Mouse (Mus musculus): ENCODE results near the gene Muc13.

The Muc13 gene

GRCm38 (mm10) chr16:33824603-33825002 is 30.8 kb downstream of the Muc13 start:
- no peak for DNase-seq (ENCODE audit: low read depth, low spot score)

- no peak for DNase-seq (ENCODE audit: low read depth, low spot score)
Observed at GRCm38 (mm10) chr16:33828496-33828895, 34.7 kb downstream of the Muc13 start.

DNA sequence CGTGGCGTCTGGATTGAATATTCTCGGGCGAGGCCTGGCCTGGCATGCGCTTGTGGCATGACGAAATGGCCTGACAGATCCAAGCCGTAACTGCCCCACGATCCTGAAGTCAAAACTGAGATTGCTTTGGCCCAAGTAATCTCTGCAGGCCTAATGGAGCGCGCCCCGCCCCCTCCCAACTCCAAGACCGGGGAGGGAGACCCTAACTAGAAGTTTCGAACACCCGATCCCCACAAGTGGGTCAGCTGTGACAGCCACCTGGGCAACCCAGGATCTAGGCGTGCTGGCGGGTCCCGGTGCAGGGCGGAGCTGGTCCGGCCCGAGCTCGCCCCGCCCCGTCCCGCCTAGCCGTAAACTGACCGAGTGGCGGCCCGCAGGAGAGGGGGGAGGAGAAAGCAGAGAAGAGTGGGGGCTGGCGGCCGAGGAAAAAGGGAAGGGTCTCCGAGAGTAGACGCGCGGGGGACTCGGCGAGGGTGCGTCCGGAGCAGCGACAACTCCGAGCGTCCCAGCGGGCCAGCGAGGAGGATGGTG is 35.5 kb downstream of the Muc13 start, which contains the start of gene Itgb5:
Itgb5 (plus strand) TSS at position 365 of the 531 bp plus-strand sequence.
- DNase-seq (ENCODE audit: low read depth, low spot score), result no peak

GRCm38 (mm10) chr16:33829842-33830511 is 36.1 kb downstream of the Muc13 start:
- DNase-seq (ENCODE audit: low read depth, low spot score), result no peak

DNA sequence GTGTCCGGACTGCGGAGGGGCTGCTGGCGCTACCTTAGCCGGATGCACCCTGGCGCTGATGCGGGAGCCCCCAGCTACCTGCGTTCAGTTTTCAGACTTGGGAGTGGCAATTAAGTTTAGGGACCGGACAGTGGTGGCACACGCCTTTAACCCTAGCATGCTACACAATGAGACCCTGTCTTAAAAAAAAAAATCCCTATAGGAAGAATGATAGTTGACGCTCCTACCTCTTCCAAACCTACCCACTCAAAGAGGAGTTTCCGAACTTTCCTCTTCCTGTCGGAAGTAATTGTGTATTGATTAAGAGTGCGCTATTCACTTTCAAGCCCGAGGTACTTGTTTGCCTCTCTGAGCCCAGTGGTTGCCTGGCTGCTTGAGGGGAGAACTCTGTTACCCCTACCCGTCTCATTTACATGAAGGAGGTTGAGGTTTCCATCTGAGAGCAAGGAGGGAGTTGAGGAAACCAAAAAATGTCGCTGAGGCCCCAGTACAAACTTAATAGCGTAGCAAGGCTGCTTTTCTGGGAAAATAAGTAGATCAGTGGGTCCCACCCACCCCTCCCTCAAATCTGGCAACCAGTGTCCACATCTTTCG is 36.8 kb downstream of the Muc13 start:
- no peak for DNase-seq (ENCODE audit: low read depth, low spot score)

- DNase-seq (ENCODE audit: low read depth, low spot score), result no peak
Observed at GRCm38 (mm10) chr16:33832057-33832456, 38.2 kb downstream of the Muc13 start.

GRCm38 (mm10) chr16:33832728-33833428 is 39.0 kb downstream of the Muc13 start:
- no peak for DNase-seq (ENCODE audit: low read depth, low spot score)

- no peak for DNase-seq (ENCODE audit: low read depth, low spot score)
Observed at GRCm38 (mm10) chr16:33833429-33833753, 39.6 kb downstream of the Muc13 start.

GRCm38 (mm10) chr16:33833781-33834482 is 40.1 kb downstream of the Muc13 start:
- no peak for DNase-seq (ENCODE audit: low read depth, low spot score)

DNA sequence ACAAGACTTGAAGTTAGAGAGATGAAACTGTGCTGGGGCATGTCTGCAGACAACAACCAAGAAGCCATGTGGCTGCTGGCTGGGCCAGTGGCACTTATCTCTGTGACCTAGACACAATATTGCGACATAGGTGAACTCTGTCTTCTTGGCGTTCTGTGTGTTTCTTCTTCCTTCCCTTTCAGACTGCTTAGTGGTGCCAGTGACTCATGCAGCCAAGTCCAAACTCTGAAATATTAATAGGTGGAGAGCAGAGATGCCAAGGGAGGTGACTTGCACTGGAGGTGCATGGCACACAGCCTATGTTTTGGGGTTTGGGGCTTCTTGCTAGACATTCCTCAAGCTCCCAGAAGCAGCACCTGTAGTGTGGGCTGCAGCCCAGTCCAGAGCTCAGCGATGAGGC is 42.8 kb downstream of the Muc13 start:
- no peak for DNase-seq (ENCODE audit: low read depth, low spot score)

GRCm38 (mm10) chr16:33837191-33837590 is 43.4 kb downstream of the Muc13 start:
- DNase-seq (ENCODE audit: low read depth, low spot score), result no peak

GRCm38 (mm10) chr16:33840616-33841015 is 46.8 kb downstream of the Muc13 start:
- no peak for DNase-seq (ENCODE audit: low read depth, low spot score)

DNA sequence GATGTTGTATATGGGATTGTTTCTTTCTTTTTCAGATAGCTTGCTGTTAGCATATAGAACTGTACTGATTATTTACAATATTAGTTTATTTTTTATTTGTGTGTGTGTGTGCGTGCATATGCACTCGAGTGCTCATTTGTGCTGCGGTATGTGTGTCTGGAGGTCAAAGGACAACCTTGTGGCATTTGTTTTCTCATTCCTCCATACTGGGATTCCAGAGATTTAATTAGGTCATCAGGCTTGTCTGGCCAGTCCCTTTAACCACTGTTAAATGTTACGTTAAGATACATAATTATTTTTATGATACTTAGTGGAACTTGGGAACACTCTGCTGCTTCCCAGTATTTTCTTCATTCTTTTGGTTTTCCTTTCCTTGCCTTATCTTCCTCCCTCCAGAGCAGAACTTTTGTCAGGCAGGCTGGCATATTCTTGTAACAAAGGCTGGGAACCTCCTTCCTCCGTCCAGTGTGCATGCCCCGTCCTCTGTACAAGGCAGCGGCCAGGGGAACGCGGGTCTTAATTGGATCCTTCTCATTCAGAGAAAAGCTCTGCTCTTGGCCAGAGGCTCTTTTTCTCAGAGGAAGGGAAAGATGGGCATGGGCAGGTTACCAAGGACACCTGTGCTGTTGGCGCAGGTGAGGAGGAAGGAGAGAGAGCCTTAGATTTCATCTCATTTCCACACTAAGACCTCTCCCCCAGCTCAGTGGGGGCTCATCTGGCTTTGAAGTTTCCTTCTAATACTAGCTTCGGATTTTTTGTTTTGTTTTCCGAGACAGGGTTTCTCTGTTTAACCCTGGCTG is 48.4 kb downstream of the Muc13 start:
- no peak for DNase-seq (ENCODE audit: low read depth, low spot score)

GRCm38 (mm10) chr16:33844150-33844611 is 50.3 kb downstream of the Muc13 start:
- DNase-seq (ENCODE audit: low read depth, low spot score), result no peak

DNA sequence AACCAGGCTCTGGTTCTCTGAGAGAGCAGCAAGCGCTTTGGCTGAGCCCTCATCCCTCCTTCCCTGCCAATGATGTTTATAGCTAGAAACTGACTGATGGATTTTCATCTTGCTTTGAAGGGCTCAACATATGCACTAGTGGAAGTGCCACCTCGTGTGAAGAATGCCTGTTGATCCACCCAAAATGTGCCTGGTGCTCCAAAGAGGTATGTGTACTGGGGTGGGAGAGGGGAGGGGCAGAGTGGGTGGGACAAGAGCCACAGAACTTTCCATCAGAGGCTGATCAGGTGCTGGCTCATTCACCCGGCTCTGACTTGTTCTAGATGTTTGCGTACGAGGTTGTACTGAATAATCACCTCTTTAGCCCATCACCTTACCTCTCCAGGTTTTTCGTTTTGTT is 51.0 kb downstream of the Muc13 start:
- no peak for DNase-seq (ENCODE audit: low read depth, low spot score)

- no peak for DNase-seq (ENCODE audit: low read depth, low spot score)
Observed at GRCm38 (mm10) chr16:33853271-33853670, 59.4 kb downstream of the Muc13 start.

GRCm38 (mm10) chr16:33858766-33859165 is 64.9 kb downstream of the Muc13 start:
- no peak for DNase-seq (ENCODE audit: low read depth, low spot score)

DNA sequence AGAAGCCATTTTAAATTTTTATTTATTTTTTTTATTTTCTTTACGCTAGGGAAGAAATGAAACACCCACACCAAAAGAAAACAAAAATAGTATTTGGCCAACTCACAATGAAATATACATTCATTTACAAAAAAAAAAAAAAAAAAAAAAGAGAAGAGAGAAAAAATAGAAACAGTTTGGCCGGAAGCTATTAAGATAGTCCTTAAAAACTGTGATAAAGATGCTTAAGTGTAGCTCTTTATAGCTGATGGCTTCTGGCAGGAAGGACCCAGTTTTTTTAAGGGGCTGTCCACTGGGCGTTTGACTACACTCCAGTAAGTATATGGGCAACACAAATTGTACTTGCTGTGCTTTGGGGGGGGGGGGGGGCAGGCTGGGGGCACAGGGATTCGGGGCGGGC is 65.5 kb downstream of the Muc13 start:
- DNase-seq (ENCODE audit: low read depth, low spot score), result no peak

- DNase-seq (ENCODE audit: low read depth, low spot score), result peak; percentile 35
Observed at GRCm38 (mm10) chr16:33859988-33860700, 66.3 kb downstream of the Muc13 start.

GRCm38 (mm10) chr16:33862406-33862805 is 68.6 kb downstream of the Muc13 start:
- no peak for DNase-seq (ENCODE audit: low read depth, low spot score)
